Mouse (Mus musculus): ENCODE measurements at regions not wholly inside any gene's neighbourhood (a gene's known extent, or its start where the extent isn't known, plus 50 kb on each side); places are given as distances from the start of the nearest gene placed in this dataset.

DNA sequence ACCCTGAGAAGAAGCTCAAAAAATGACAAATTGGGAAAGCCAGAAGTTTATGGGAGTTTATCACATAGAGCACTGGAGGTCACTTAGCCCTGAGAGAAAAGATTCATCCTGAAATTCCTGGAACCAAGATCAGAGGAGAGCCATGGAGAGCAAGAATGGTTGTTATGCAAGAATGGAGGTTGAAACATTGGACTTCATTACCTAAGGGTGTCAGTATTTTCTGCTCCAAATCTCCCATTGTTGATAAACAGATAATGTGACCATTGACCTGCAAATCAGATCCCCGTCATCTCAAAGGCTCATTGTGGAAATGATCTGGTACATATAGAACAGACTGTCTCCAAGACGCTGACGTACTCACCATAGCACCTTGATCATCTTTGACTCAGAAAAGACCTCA lies 1477.6 kb upstream of the Slc10a2 start:
- no peak for DNase-seq

DNA sequence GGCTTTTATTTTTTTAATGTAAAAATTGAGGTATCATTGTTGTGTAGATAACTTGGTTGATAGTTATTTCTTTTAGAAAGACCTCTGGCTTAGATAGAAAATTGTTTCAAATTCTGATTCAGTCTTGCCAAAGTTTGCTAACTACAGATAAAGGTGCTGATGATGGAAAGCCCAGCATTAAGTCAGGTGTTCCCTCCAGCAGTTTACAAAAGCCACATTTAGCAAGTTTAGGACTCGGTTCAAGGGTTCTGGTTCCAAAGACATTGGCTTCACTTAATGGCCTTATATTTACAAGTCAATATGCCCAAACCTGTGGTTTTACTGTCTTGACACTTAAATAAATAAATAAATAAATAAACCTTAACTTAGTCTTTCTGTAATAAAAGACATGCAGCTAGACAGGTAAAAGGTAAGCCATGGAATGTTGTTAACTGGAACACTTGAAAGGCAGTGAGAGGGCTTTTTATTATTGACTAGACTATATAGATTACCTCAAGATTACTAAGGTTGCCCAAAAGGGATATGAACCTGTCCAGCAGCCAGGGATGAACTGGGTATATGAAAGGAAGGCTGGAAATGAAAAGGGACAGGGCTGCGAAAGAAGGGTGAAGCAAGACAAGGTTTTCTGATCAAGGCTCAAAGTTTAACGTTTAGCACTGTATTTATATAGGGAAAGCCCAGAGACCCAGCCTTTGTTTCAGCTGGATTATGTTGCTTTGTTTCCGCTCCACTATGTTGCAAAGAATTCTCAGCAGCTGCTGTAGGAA lies 1472.9 kb upstream of the Slc10a2 start:
- DNase-seq = no peak

DNA sequence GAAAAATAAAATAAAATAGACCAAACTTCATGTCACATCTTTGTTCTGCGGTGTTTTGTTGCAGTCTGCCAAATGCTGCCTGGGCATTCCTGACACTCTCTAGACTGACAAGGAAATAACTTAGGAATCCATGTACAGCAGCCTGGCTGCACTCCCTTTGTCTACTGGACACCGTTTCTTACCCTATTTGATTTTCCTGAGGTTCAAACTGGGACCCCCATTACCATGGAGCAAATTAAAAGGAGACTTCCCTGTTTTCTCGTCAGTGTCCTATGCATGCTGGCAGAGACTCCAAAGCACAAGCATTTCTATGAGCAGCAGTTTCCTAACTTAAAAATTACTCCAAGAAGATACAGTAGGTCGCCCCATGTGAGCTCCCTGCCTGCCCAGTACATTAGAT lies 1470.1 kb upstream of the Slc10a2 start:
- no peak for DNase-seq

GRCm38 (mm10) chr8:6573492-6573891 lies 1468.3 kb upstream of the Slc10a2 start:
- no peak for DNase-seq

- peak; percentile 28 for DNase-seq
Measured at GRCm38 (mm10) chr8:6572066-6572665, 1467.0 kb upstream of the Slc10a2 start.

- no peak for DNase-seq
Measured at GRCm38 (mm10) chr8:6550965-6551364, 1445.8 kb upstream of the Slc10a2 start.

- DNase-seq = no peak
Measured at GRCm38 (mm10) chr8:6527171-6527570, 1422.0 kb upstream of the Slc10a2 start.

DNA sequence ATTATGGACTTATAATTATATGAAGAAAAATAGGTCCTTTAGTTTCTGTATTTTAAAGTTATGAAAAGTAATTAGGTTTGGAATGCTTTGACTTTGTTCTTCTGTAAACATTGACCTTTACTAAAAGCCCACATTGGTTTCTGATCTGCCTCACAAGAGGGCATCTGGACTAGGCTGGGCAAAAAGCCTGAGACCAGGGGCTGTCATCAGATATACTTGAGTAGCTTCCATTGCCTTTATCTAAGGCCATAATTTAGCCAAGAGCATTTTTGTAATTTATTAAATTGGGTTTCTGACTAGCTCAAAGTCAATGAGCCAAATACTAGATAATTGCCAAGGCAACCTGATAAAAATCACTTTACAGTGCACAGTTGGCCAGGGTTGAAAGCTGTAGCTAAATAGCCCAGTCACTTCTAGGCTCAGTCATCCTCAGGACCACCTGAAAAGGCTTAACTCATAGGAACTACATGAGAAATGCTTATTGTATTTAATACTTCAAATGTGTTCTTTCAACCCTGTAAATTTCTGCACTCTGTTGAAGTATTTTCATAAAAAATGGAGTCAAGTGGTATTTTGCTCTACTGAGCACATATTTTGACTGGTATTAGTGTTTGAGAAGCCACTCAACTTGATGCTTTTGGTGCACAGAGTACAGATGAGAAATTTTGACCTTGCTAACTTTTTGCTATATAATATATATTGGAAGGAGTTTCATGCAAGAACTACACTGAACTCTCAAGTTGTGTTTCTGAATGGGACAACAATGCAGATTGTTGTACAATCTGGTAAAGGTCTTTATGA lies 1410.9 kb upstream of the Slc10a2 start:
- DNase-seq = no peak

DNA sequence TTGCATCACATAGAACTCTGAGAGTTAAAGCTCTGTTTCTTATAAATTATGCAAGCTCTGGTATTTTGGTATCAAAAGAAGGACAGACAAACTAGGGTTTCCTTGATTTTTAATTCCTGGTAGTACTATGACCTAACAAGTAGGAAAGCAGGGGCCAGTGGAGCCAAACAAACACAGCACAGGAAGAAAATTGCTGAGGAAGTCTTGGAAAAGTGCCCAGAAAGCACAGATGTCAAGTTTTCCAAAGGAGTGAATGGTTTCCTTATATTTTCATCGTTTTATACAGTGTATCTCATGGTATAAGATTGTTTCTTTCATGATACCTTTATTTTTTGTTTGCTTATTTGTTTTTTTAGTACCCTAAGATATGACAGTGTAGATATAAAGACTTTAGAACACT lies 1387.3 kb upstream of the Slc10a2 start:
- DNase-seq = no peak

GRCm38 (mm10) chr8:6481966-6482365 lies 1376.8 kb upstream of the Slc10a2 start:
- DNase-seq = no peak

- no peak for DNase-seq
Measured at GRCm38 (mm10) chr8:6471089-6471488, 1365.9 kb upstream of the Slc10a2 start.

DNA sequence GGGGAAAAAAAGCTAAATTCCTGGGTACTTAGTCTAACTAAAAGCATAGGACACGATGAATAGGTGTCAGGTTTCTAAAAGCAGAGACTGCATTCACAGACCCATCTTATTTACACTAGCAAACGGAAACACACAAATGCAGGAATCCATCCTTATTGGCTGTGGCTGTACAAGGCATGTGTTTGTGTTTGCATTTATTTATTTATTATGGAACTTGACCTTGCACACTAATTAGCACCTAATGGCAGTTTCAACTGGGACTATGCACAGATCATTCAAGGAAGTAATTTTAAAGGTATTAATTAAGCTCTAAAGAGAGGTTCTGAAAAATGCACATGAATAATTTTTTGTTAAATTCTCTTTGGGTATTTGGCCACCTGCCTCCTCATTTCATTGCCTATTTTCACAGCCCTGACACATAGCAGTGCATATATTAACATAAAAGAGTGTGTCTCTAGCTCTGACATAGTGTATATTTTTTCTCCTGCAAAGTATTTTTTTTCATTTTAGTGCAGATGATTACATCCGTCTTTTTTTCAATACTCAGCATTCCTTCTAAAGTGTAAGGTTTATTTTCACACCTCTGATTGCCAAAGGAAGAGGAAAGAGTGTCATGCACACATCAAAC lies 1351.5 kb upstream of the Slc10a2 start:
- DNase-seq = no peak

DNA sequence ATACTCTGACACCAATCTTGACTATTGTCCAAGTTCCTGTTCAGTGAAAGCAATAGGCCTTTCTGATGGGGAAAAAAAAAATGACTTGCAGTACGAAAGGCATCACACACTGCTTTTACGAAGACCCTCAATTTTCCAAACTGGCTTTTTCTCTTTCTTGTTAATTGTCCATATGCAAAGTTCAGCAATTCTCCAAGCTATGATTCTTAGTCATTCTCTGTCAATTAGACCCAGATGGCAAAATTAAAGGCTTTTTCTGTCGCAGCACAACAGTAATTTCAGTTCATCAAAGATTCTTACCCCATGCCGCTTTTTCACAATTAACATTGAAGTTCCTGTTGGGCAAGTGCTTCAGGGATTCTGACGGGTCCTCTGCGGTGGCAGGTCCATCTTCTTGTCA lies 1343.2 kb upstream of the Slc10a2 start:
- DNase-seq = no peak

GRCm38 (mm10) chr8:6439069-6439468 lies 1333.9 kb upstream of the Slc10a2 start:
- DNase-seq = no peak

Measured in gastrocnemius, postnatal 25 days (tissue).